Mouse (Mus musculus) adrenal gland, postnatal 0 days (tissue): ENCODE data around the gene Sgpp1. TPM values are rescaled to one million over a fixed set of nuclear protein-coding genes. Genes with fewer than 3 reads are reported as not detected.

ENCODE experiments used
- polyA plus RNA-seq: library from polyadenylated mRNA; unstranded; fragments of >200 nt; fragmentation: Nextera tagmentation; extraction: Ambion mirVana; gene quantifications from 2 replicates; pipeline ENCODE4 v1.2.1, GENCODE M21; 2015

The Sgpp1 gene
- polyA plus RNA-seq: 26.8 and 49.7 TPM in 2 replicates

DNA sequence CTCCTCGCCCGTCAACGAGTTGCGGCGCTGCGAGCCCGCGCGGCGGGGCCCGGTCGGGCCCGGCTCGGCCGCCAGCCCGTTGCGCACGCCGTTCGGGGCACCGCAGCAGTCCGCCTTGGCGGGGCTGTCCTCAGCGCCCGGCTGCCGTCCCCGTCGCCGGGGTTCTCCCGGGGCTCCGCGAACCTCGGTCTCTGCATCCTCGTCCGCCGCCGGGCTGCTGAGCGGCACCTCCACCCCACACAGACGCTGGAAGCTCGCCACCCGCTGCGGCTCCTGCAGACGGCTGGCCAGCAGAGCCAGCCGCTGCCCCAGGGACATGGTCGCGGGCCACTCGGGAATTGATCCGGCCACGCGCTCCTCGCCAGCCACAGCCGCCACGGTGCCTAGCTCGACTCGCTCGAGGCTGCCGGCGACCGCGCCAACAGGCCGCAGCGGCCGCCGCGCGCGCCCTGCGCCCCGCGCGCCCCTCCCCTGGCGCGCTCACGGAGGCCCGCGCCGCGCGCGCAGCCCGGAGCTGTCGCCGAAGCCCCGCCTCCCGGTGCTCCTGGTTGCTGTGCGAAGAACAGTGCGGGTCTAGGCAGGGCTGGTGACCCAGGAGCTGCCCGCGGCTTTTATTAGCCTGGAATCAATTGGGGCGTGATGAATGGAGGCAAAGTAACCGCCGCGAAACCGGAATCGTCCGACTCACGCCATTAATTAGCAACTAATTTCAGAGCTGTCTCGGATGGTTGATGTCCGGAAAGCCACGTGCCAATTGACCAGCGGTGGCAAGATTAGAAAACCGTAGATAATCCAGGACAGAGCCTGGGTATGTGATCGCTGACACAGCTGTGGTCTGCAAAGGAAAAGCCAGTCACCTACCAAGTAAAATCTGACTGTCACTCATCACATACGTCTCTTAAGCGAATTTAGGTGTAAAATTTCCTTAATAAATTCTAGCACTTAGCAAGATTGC is at the start of gene Sgpp1:
Gene Sgpp1, minus strand, starts transcription at position 484 of the 955 bp plus-strand sequence.

GRCm38 (mm10) chr12:75669258-75670106 is 66.0 kb downstream of the Sgpp1 start, which contains the start of gene Wdr89:
TSS of gene Wdr89 (minus strand) at chr12:75669537.

Other genes with a start within 250 kb of the Sgpp1 start
- 9.4 and 11.2 TPM in 2 replicates for gene Ppp2r5e, start 139.5 kb downstream of the Sgpp1 start, polyA plus RNA-seq
- gene Wdr89, start 66.2 kb downstream of the Sgpp1 start, polyA plus RNA-seq: 5.2 and 5.7 TPM in 2 replicates
- 30.1 and 31.5 TPM in 2 replicates for gene Syne2, start 82.4 kb upstream of the Sgpp1 start, polyA plus RNA-seq